Mouse (Mus musculus) left cerebral cortex, postnatal 4 days (tissue): ENCODE measurements around the gene Gm9508. TPM values are rescaled to one million over a fixed set of nuclear protein-coding genes. Genes with fewer than 3 reads are reported as not detected.

Experiments
- DNase-seq: peaks from one replicate; pipeline ENCODE4 v3.0.0-alpha.2; 2022
- intact Hi-C: fragments of 180-260 bp; cut with DNase I; formaldehyde crosslinking; loops from one replicate; pipeline ENCODE4 v1.15.1; 2025
- total RNA-seq, 2 experiments: library from RNA; stranded (reverse); gene quantifications; 2 replicates each; pipeline ENCODE4 v1.2.3; 2021

Gene Gm9508
- total RNA-seq, 2 experiments from 2014 or later, result not detected

GRCm38 (mm10) chr10:77671519-77671918 is 25.5 kb downstream of the Gm9508 start:
- no peak for DNase-seq
- intact Hi-C loops, result no loop called here

DNA sequence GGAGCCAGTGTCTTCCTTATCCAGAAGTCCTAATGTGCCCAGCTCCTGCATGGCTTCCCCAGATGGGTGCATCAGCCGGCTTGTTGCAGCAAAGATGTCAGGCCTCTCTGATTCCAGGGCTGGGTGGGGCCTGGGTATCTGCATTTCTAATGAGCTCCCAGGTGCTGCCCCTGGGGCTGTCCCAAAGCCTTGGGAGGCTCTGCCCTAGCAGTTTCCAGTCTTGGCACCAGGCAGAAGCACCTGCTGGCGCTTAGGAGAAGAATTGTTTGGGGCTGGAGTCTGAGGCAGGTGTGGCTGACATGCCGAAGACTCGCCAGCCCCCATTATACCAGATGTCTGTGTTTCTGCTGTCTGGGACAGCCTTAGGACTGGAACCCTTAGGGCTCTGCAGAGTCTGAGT is 26.3 kb downstream of the Gm9508 start:
- DNase-seq, result no peak
- intact Hi-C loops, result no loop called here

DNA sequence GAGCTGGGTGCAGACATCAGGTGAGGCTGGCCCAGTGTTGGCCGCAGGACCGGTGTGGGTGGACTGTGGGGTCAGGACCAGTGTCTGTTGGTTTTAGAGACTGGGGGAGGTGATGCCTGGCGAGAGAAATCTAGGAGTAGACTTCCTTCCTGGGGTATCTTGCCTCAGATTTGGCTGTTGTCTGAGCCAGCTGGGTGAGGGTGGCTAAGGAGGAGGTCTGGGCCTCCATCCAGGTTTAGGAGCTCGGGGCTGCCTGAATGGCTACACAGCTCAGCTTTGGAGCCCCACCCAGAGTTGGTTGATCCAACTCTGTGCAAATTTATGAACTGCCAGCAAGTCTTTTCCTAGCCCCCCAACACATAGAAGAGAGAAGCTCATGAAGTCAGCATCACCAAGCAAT is 29.6 kb downstream of the Gm9508 start:
- DNase-seq, result no peak
- intact Hi-C loops, result no loop called here

- intact Hi-C loops, result no loop called here
- no peak for DNase-seq
Observed at GRCm38 (mm10) chr10:77666342-77666741, 30.7 kb downstream of the Gm9508 start.

GRCm38 (mm10) chr10:77663949-77664665 is 32.9 kb downstream of the Gm9508 start:
- DNase-seq, result no peak
- intact Hi-C loops, result no loop called here

DNA sequence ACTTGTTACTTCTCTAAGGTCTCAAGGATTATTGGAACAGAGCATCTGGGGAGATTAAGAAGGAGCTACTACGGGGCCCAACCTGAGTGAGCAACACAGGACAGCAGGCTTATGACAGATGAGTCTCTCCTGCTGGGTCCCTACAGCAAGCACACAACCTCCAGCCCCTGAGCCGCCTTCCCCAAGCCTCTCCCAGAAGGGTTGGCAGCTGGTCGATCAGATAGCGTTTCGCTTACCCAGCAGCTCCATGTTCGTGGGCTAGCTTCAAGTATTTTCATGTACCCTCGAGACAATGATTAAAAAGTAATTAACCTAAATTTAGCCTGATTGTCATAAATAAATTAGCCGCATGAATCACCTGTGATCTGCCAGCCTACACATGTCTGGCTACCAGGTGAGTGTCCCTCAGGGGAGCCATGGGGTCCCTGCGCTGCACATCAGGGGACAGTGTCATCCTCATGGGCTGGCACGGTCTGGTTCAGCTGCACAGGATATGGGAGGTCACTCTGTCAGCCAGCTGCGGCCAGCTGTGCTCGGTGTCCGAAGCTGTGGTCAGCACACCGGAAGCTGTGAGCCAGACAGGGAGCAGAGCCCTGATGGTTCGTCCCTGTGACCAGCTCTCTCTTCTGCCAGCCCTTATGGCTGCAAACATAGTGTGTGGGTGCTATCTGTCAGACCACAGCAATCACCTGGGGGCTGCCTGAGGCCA is 38.6 kb downstream of the Gm9508 start:
- intact Hi-C loops, result no loop called here
- DNase-seq, result no peak

- intact Hi-C loops, result no loop called here
Observed at GRCm38 (mm10) chr10:77652046-77652445, 45.0 kb downstream of the Gm9508 start.

DNA sequence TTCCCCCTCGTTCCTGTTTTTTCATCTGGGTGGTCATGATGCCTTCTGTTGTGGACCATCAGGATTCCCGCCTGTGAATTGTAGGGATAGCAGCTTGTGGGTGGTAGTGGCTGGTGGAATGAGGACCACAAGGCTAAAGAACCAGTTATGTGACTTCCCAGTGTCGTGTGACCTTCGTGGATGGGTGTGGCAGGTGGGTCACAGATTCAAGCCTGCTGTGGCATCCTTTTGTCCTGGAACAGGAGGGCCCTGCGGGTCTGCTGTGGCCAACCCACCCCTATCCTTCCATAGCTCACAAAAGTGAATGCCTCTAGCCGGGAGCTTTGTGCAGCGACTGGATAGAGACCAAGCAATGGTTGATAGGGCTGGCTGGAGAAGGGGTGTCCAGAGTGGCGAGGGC is 49.1 kb downstream of the Gm9508 start:
- DNase-seq, result no peak
- intact Hi-C loops, result no loop called here

More at GRCm38 (mm10) chr10:77652046-77652445, 45.0 kb downstream of the Gm9508 start:
- no peak for DNase-seq

- DNase-seq, result no peak
- intact Hi-C loops, result no loop called here
Observed at GRCm38 (mm10) chr10:77647461-77647860, 49.6 kb downstream of the Gm9508 start.

Other genes starting within 250 kb of the Gm9508 start
- 10 to 100 TPM; 29.0 to 30.1 TPM for gene Fam207a, start 181.4 kb downstream of the Gm9508 start, total RNA-seq
- gene Itgb2, start 167.0 kb downstream of the Gm9508 start, total RNA-seq, result 1 to 10 TPM; 1.7 to 2.2 TPM
- 10 to 100 TPM; 54.7 to 62.7 TPM for gene Pttg1ip, start 115.5 kb downstream of the Gm9508 start, total RNA-seq
- 100 to 1,000 TPM; 175 to 189 TPM for gene Sumo3, start 91.1 kb downstream of the Gm9508 start, total RNA-seq
- 10 to 100 TPM in 1 of 2 experiments, not detected in 1; 21.0 TPM for gene Gm49325, start 91.0 kb downstream of the Gm9508 start, total RNA-seq
- gene Ube2g2, start 75.0 kb downstream of the Gm9508 start, total RNA-seq, result 10 to 100 TPM; 45.1 to 47.6 TPM
- not detected for gene Tspear, start 10.7 kb downstream of the Gm9508 start, total RNA-seq
- not detected for gene Gm19402, start 6.5 kb downstream of the Gm9508 start, total RNA-seq
- not detected for gene Gm10272, start 9.4 kb upstream of the Gm9508 start, total RNA-seq
- not detected for gene Gm10024, start 14.2 kb upstream of the Gm9508 start, total RNA-seq
- gene Gm10142, start 18.6 kb upstream of the Gm9508 start, total RNA-seq, result not detected
- gene Krtap12-1, start 23.4 kb upstream of the Gm9508 start, total RNA-seq, result not detected
- gene Gm10100, start 29.3 kb upstream of the Gm9508 start, total RNA-seq, result not detected
- not detected for gene Gm18596, start 45.4 kb upstream of the Gm9508 start, total RNA-seq
- gene Gm9736, start 54.1 kb upstream of the Gm9508 start, total RNA-seq, result not detected
- not detected for gene Gm3233, start 62.4 kb upstream of the Gm9508 start, total RNA-seq
- not detected for gene Gm3238, start 74.1 kb upstream of the Gm9508 start, total RNA-seq
- not detected for gene Gm7138, start 79.7 kb upstream of the Gm9508 start, total RNA-seq
- not detected for gene Gm3250, start 85.3 kb upstream of the Gm9508 start, total RNA-seq
- gene Gm7137, start 91.0 kb upstream of the Gm9508 start, total RNA-seq, result not detected
- not detected for gene Gm9639, start 97.8 kb upstream of the Gm9508 start, total RNA-seq
- not detected for gene Gm19668, start 101.9 kb upstream of the Gm9508 start, total RNA-seq
- not detected for gene Gm9507, start 114.6 kb upstream of the Gm9508 start, total RNA-seq
- not detected for gene Gm2696, start 117.4 kb upstream of the Gm9508 start, total RNA-seq
- not detected for gene Krtap10-4, start 129.9 kb upstream of the Gm9508 start, total RNA-seq
- not detected for gene Krtap10-10, start 138.7 kb upstream of the Gm9508 start, total RNA-seq
- not detected for gene Gm36176, start 149.6 kb upstream of the Gm9508 start, total RNA-seq
- not detected for gene Gm10318, start 155.6 kb upstream of the Gm9508 start, total RNA-seq
- not detected for gene Gm3285, start 164.7 kb upstream of the Gm9508 start, total RNA-seq
- 10 to 100 TPM; 38.5 to 39.1 TPM for gene Lrrc3, start 205.3 kb upstream of the Gm9508 start, total RNA-seq